ENCODE assay signal across 9 mouse cellular contexts in genomic region chr17:35584330-35584937, GRCm38 (mm10). TPM values are rescaled to one million over a fixed set of nuclear protein-coding genes. Genes with fewer than 3 reads are reported as not detected.
DNase-seq lines count a peak whose midpoint lies in the region; ATAC-seq and TF ChIP-seq lines count a peak whose summit lies in the region.
"Had no signal": no experiment of that assay in that cellular context is flagged by ENCODE, and none has a peak within 500 bp of the region (broad histone marks: within the 10 kb centered on the region; RNA-seq: fewer than 3 reads in every experiment).

No protein-coding gene starts in this region.

- no peak for TF ChIP-seq EP300 in heart, postnatal 0 days (IDR thresholded peaks at IDR 0.05; ENCODE audit: low read depth)

- ATAC-seq in forebrain, embryonic 13.5 days = peak; percentile 55; the same call in 1 of the 2 replicates
- ATAC-seq in heart, postnatal 0 days (ENCODE audit: insufficient read depth, low read depth) = peak; percentile 78
- ATAC-seq in lung, embryonic 15.5 days (ENCODE audit: borderline replicate concordance, extremely low read depth, low FRiP score, low TSS enrichment) = 0 out of 2 replicates have a peak, but pooled peaks have one; percentile 27

- peak overlapping the region; percentile 42 for H3K4me2 ChIP-seq in forebrain, embryonic 13.5 days
- H3K4me2 ChIP-seq in heart, postnatal 0 days (ENCODE audit: low read depth, low read length) = peak overlapping the region; percentile 42
- H3K4me2 ChIP-seq in lung, embryonic 15.5 days = peak overlapping the region; percentile 31

- TF ChIP-seq CTCF in heart, postnatal 0 days (IDR thresholded peaks at IDR 0.05; ENCODE audit: low read depth) = peak; percentile 83

- H3K4me1 ChIP-seq in ES-E14 (ENCODE audit: control insufficient read depth in 2 of 2, insufficient read depth in 2 of 2, low read length in 2 of 2, poor library complexity in 1 of 2) = no peaks in the 10 kb centered on the region; a peak in 1 of 4 replicates
- H3K4me1 ChIP-seq in forebrain, embryonic 13.5 days = no peaks in the 10 kb centered on the region
- no peaks in the 10 kb centered on the region for H3K4me1 ChIP-seq in heart, postnatal 0 days (ENCODE audit: control insufficient read depth, insufficient read depth)
- no peaks in the 10 kb centered on the region for H3K4me1 ChIP-seq in lung, embryonic 15.5 days
- H3K4me1 ChIP-seq: megakaryocyte, embryonic 14.5 days had no signal

- in situ Hi-C loops in ES-E14 (cut with MboI; ENCODE audit: low sequenced_read_pairs in 2 of 2, unreplicated experiment in 2 of 2) = no loop called here

- no peak overlapping the region for H3K9ac ChIP-seq in ES-E14 (ENCODE audit: insufficient read depth, low read depth, low read length, poor library complexity, severe bottlenecking)
- 0 out of 2 replicates have a peak overlapping the region, but pooled peaks have one; percentile 41 for H3K9ac ChIP-seq in forebrain, embryonic 13.5 days
- no peak overlapping the region for H3K9ac ChIP-seq in heart, postnatal 0 days (replicated peaks; ENCODE audit: low read depth, low read length)
- no peak overlapping the region for H3K9ac ChIP-seq in lung, embryonic 15.5 days

- no peaks in the 10 kb centered on the region for H3K9me3 ChIP-seq in ES-E14 (ENCODE audit: control insufficient read depth, insufficient read depth, low read depth, low read length)
- H3K9me3 ChIP-seq in forebrain, embryonic 13.5 days (replicated peaks) = 0 out of 2 replicates have a peak, but pooled peaks cover 2% of the 10 kb centered on the region
- no peaks in the 10 kb centered on the region; the same call in 1 of the 2 replicates for H3K9me3 ChIP-seq in heart, postnatal 0 days (replicated peaks; ENCODE audit: control insufficient read depth, low read length)
- no peaks in the 10 kb centered on the region for H3K9me3 ChIP-seq in lung, embryonic 15.5 days

- 16% methylated on average over 16 of the region's 16 CpGs for WGBS in forebrain, embryonic 13.5 days
- 11% methylated on average over 16 of the region's 16 CpGs for WGBS in heart, postnatal 0 days
- 11% methylated on average over 16 of the region's 16 CpGs for WGBS in lung, embryonic 15.5 days

- no peaks in the 10 kb centered on the region for H3K27me3 ChIP-seq in forebrain, embryonic 13.5 days
- H3K27me3 ChIP-seq in heart, postnatal 0 days (ENCODE audit: control insufficient read depth, insufficient read depth, low read length) = 0 out of 2 replicates have a peak, but pooled peaks cover 5% of the 10 kb centered on the region
- H3K27me3 ChIP-seq in lung, embryonic 15.5 days = no peaks in the 10 kb centered on the region

- H3K4me3 ChIP-seq in ES-E14 (ENCODE audit: insufficient read depth in 1 of 2, low read depth in 1 of 2, low read length in 2 of 2, poor library complexity in 1 of 2, severe bottlenecking in 1 of 2) = no peak overlapping the region
- H3K4me3 ChIP-seq in forebrain, embryonic 13.5 days = no peak overlapping the region
- no peak overlapping the region for H3K4me3 ChIP-seq in heart, postnatal 0 days (ENCODE audit: low read depth, low read length)
- H3K4me3 ChIP-seq in lung, embryonic 15.5 days = no peak overlapping the region
- H3K4me3 ChIP-seq: megakaryocyte, embryonic 14.5 days had no signal

- H3K27ac ChIP-seq in ES-E14 (ENCODE audit: insufficient read depth, low read depth, low read length, poor library complexity, severe bottlenecking) = no peak overlapping the region
- no peak overlapping the region for H3K27ac ChIP-seq in forebrain, embryonic 13.5 days
- H3K27ac ChIP-seq in heart, postnatal 0 days (ENCODE audit: low read depth) = no peak overlapping the region
- no peak overlapping the region for H3K27ac ChIP-seq in lung, embryonic 15.5 days

- DNase-seq in ES-E14 (ENCODE audit: low read depth, low spot score) = peak; percentile 86
- peak; percentile 51 for DNase-seq in c-Kit-positive CD71-positive TER-119-positive erythroid progenitor cells, embryonic 14.5 days (ENCODE audit: low spot score)
- DNase-seq in heart, postnatal 0 days (ENCODE audit: low spot score) = peak; percentile 61
- DNase-seq in kidney, postnatal 36 days = peak; percentile 74 to 91
- peak; percentile 52 for DNase-seq in ovary, postnatal 10 days (ENCODE audit: low spot score)
- DNase-seq in thymus, postnatal 14 days = peak; percentile 83

- no peaks in the 10 kb centered on the region for H3K36me3 ChIP-seq in ES-E14 (ENCODE audit: control insufficient read depth, insufficient read depth, low read length, poor library complexity, severe bottlenecking)
- H3K36me3 ChIP-seq in forebrain, embryonic 13.5 days (ENCODE audit: poor library complexity, severe bottlenecking) = no peaks in the 10 kb centered on the region
- no peaks in the 10 kb centered on the region for H3K36me3 ChIP-seq in heart, postnatal 0 days (replicated peaks; ENCODE audit: control insufficient read depth, insufficient read depth, low read length)
- H3K36me3 ChIP-seq in lung, embryonic 15.5 days = no peaks in the 10 kb centered on the region

TF ChIP-seq in ES-E14, 5 proteins besides CTCF, POLR2A, EP300 and RAD21:
- TF ChIP-seq CHD2 (IDR thresholded peaks at IDR 0.05; ENCODE audit: low read depth, low read length) (no peak), ZNF384 (IDR thresholded peaks at IDR 0.05; ENCODE audit: low read depth, low read length) (no peak), MAFK (IDR thresholded peaks at IDR 0.05; ENCODE audit: insufficient read depth, low read depth, low read length) (no peak), HCFC1 (IDR thresholded peaks at IDR 0.05; ENCODE audit: borderline replicate concordance, insufficient read depth, low read length) (no peak), ZC3H11A (IDR thresholded peaks at IDR 0.05; ENCODE audit: borderline replicate concordance, low read depth, low read length) (no peak)

RNA-seq across cellular contexts. Expression of gene Sfta2, which starts 16.9 kb away (rescaled TPM):
- 0.53 TPM in 1 of 2 replicates, not detected in the other for total RNA-seq in ES-E14 (2012; rRNA removed)
- polyA plus RNA-seq in forebrain, embryonic 13.5 days (2015; fragmentation: Nextera tagmentation; extraction: Ambion mirVana) = not detected in 2 replicates
- total RNA-seq in heart, postnatal 0 days (2014; rRNA removed; ENCODE audit: low replicate concordance) = not detected in 2 replicates
- polyA plus RNA-seq in heart, postnatal 0 days (2015; fragmentation: Nextera tagmentation; extraction: Ambion mirVana) = not detected in 2 replicates
- 111 and 121 TPM in 2 replicates for polyA plus RNA-seq in lung, embryonic 15.5 days (2015; fragmentation: Nextera tagmentation; extraction: Ambion mirVana)

RNA-seq across cellular contexts. Expression of gene 2300002M23Rik, which starts 17.2 kb away (rescaled TPM):
- total RNA-seq in ES-E14 (2012; rRNA removed) = 0.22 and 0.42 TPM in 2 replicates
- not detected in 2 replicates for polyA plus RNA-seq in forebrain, embryonic 13.5 days (2015; fragmentation: Nextera tagmentation; extraction: Ambion mirVana)
- not detected in 2 replicates for total RNA-seq in heart, postnatal 0 days (2014; rRNA removed; ENCODE audit: low replicate concordance)
- polyA plus RNA-seq in heart, postnatal 0 days (2015; fragmentation: Nextera tagmentation; extraction: Ambion mirVana) = not detected in 2 replicates
- 0.30 TPM in 1 of 2 replicates, not detected in the other for polyA plus RNA-seq in lung, embryonic 15.5 days (2015; fragmentation: Nextera tagmentation; extraction: Ambion mirVana)

RNA-seq across cellular contexts. Expression of gene Cdsn, which starts 32.5 kb away (rescaled TPM):
- 1.1 and 1.2 TPM in 2 replicates for total RNA-seq in ES-E14 (2012; rRNA removed)
- not detected in 2 replicates for polyA plus RNA-seq in forebrain, embryonic 13.5 days (2015; fragmentation: Nextera tagmentation; extraction: Ambion mirVana)
- total RNA-seq in heart, postnatal 0 days (2014; rRNA removed; ENCODE audit: low replicate concordance) = 0.23 and 0.89 TPM in 2 replicates
- 0.37 and 0.48 TPM in 2 replicates for polyA plus RNA-seq in heart, postnatal 0 days (2015; fragmentation: Nextera tagmentation; extraction: Ambion mirVana)
- 0.08 TPM in 1 of 2 replicates, not detected in the other for polyA plus RNA-seq in lung, embryonic 15.5 days (2015; fragmentation: Nextera tagmentation; extraction: Ambion mirVana)

RNA-seq across cellular contexts. Expression of gene Gm9573, which starts 42.0 kb away (rescaled TPM):
- not detected in 2 replicates for total RNA-seq in ES-E14 (2012; rRNA removed)
- polyA plus RNA-seq in forebrain, embryonic 13.5 days (2015; fragmentation: Nextera tagmentation; extraction: Ambion mirVana) = not detected in 2 replicates
- total RNA-seq in heart, postnatal 0 days (2014; rRNA removed; ENCODE audit: low replicate concordance) = not detected in 2 replicates
- polyA plus RNA-seq in heart, postnatal 0 days (2015; fragmentation: Nextera tagmentation; extraction: Ambion mirVana) = not detected in 2 replicates
- not detected in 2 replicates for polyA plus RNA-seq in lung, embryonic 15.5 days (2015; fragmentation: Nextera tagmentation; extraction: Ambion mirVana)

RNA-seq across cellular contexts. Expression of gene Psors1c2, which starts 51.4 kb away (rescaled TPM):
- 4.3 and 8.9 TPM in 2 replicates for total RNA-seq in ES-E14 (2012; rRNA removed)
- polyA plus RNA-seq in forebrain, embryonic 13.5 days (2015; fragmentation: Nextera tagmentation; extraction: Ambion mirVana) = 1.4 and 2.1 TPM in 2 replicates
- 1.3 TPM in 1 of 2 replicates, not detected in the other for total RNA-seq in heart, postnatal 0 days (2014; rRNA removed; ENCODE audit: low replicate concordance)
- polyA plus RNA-seq in heart, postnatal 0 days (2015; fragmentation: Nextera tagmentation; extraction: Ambion mirVana) = 0.14 TPM in 1 of 2 replicates, not detected in the other
- polyA plus RNA-seq in lung, embryonic 15.5 days (2015; fragmentation: Nextera tagmentation; extraction: Ambion mirVana) = 0.78 and 1.1 TPM in 2 replicates

Comparison
In these comparisons a context has a peak if more than half of its experiments do, and no peak if none do; other contexts are left out.
1. ATAC-seq: peak in every context shown above with its lines; median percentile 78 in heart, postnatal 0 days; 55 in forebrain, embryonic 13.5 days; 27 in lung, embryonic 15.5 days.
2. RNA of gene Sfta2, which starts 16.9 kb away (polyA plus RNA-seq): 111 to 121 TPM in lung, embryonic 15.5 days; not detected in heart, postnatal 0 days and not detected in forebrain, embryonic 13.5 days; every median in the first group is over 10 times any median in the second.
3. Peak in every context shown above with its lines, with median percentiles within 50 percentile points of each other: DNase-seq and H3K4me2 ChIP-seq.